In genomic region chr7:92638050-92638449, GRCm38 (mm10) we compare ENCODE assay signal across 9 mouse cellular contexts. TPM values are rescaled to one million over a fixed set of nuclear protein-coding genes. Genes with fewer than 3 reads are reported as not detected.
DNase-seq lines count a peak whose midpoint lies in the region; ATAC-seq and TF ChIP-seq lines count a peak whose summit lies in the region.
"Had no signal": no experiment of that assay in that cellular context is flagged by ENCODE, and none has a peak within 500 bp of the region (broad histone marks: within the 10 kb centered on the region; RNA-seq: fewer than 3 reads in every experiment).

No protein-coding gene starts in this region.

- peak overlapping the region; percentile 65; the same call in 1 of the 2 replicates for H3K9ac ChIP-seq in lung, postnatal 0 days (replicated peaks; ENCODE audit: low read depth)
- H3K9ac ChIP-seq in forebrain, embryonic 15.5 days (replicated peaks), result peak overlapping the region; percentile 88
- H3K9ac ChIP-seq in liver, embryonic 16.5 days (ENCODE audit: low read depth, low read length), result no peak overlapping the region

- peak overlapping the region; percentile 55; the same call in 1 of the 2 replicates for H3K4me3 ChIP-seq in lung, postnatal 0 days (ENCODE audit: low read depth, low read length)
- H3K4me3 ChIP-seq in forebrain, embryonic 15.5 days, result peak overlapping the region; percentile 95
- H3K4me3 ChIP-seq in liver, embryonic 16.5 days (ENCODE audit: low read depth, low read length), result peak overlapping the region; percentile 75; the same call in 1 of the 2 replicates

- no peak overlapping the region for H3K27ac ChIP-seq in lung, postnatal 0 days (ENCODE audit: low read length)
- no peak overlapping the region for H3K27ac ChIP-seq in forebrain, embryonic 15.5 days (replicated peaks)
- H3K27ac ChIP-seq in liver, embryonic 16.5 days (ENCODE audit: low read length), result no peak overlapping the region

- no peak for TF ChIP-seq CTCF in lung, postnatal 0 days (IDR thresholded peaks at IDR 0.05)

- peak overlapping the region; percentile 95; the same call in 1 of the 2 replicates for H3K4me2 ChIP-seq in lung, postnatal 0 days (replicated peaks; ENCODE audit: low read depth, low read length)
- peak overlapping the region; percentile 94 for H3K4me2 ChIP-seq in forebrain, embryonic 15.5 days (replicated peaks)
- H3K4me2 ChIP-seq in liver, embryonic 16.5 days (ENCODE audit: low read depth, low read length), result peak overlapping the region; percentile 99; the same call in 1 of the 2 replicates

- WGBS in lung, postnatal 0 days, result 86% methylated on average over 5 of the region's 5 CpGs
- 91% methylated on average over 5 of the region's 5 CpGs for WGBS in forebrain, embryonic 15.5 days
- WGBS in liver, embryonic 16.5 days (ENCODE audit: insufficient replicate concordance), result 73% methylated on average over 5 of the region's 5 CpGs

- no peak for DNase-seq in lung, postnatal 0 days (ENCODE audit: low spot score)
- DNase-seq in lung, postnatal 14 days, result no peak
- DNase-seq in ovary, postnatal 36 days (ENCODE audit: low spot score), result no peak
- DNase-seq in retina, embryonic 14.5 days (ENCODE audit: low spot score), result no peak
- no peak for DNase-seq in right cerebral cortex, postnatal 4 days
- DNase-seq: adrenal gland, postnatal 36 days; gastrocnemius, postnatal 25 days had no signal

- H3K9me3 ChIP-seq in lung, postnatal 0 days (ENCODE audit: low read length), result no peaks in the 10 kb centered on the region
- H3K9me3 ChIP-seq in forebrain, embryonic 15.5 days, result no peaks in the 10 kb centered on the region
- H3K9me3 ChIP-seq in liver, embryonic 16.5 days (replicated peaks; ENCODE audit: control insufficient read depth, low read length), result no peaks in the 10 kb centered on the region

- peaks cover 8% of the 10 kb centered on the region; the same call in 1 of the 2 replicates for H3K4me1 ChIP-seq in lung, postnatal 0 days (ENCODE audit: insufficient read depth, low read depth, low read length)
- peaks cover 23% of the 10 kb centered on the region for H3K4me1 ChIP-seq in forebrain, embryonic 15.5 days
- peaks cover 10% of the 10 kb centered on the region for H3K4me1 ChIP-seq in liver, embryonic 16.5 days (ENCODE audit: control insufficient read depth, low read depth, low read length)

- no peaks in the 10 kb centered on the region for H3K36me3 ChIP-seq in lung, postnatal 0 days (ENCODE audit: insufficient read depth, low read length)
- peaks cover 23% of the 10 kb centered on the region for H3K36me3 ChIP-seq in forebrain, embryonic 15.5 days
- peaks cover 5% of the 10 kb centered on the region for H3K36me3 ChIP-seq in liver, embryonic 16.5 days (ENCODE audit: control insufficient read depth, insufficient read depth)

- no peak for TF ChIP-seq EP300 in lung, postnatal 0 days (IDR thresholded peaks at IDR 0.05)

- no peak for ATAC-seq in lung, postnatal 0 days
- no peak for ATAC-seq in forebrain, embryonic 15.5 days (replicated peaks)
- no peak for ATAC-seq in liver, embryonic 16.5 days (ENCODE audit: low read depth)

- H3K27me3 ChIP-seq in lung, postnatal 0 days (replicated peaks; ENCODE audit: insufficient read depth, low read length), result no peaks in the 10 kb centered on the region
- H3K27me3 ChIP-seq in forebrain, embryonic 15.5 days, result no peaks in the 10 kb centered on the region
- peaks cover 9% of the 10 kb centered on the region for H3K27me3 ChIP-seq in liver, embryonic 16.5 days (ENCODE audit: control insufficient read depth, insufficient read depth, low read depth, low read length)

RNA-seq across cellular contexts. Expression of gene Ankrd42, which starts 1.1 kb away (rescaled TPM):
- polyA plus RNA-seq in lung, postnatal 0 days (2015; fragmentation: Nextera tagmentation; extraction: Ambion mirVana), result 6.5 and 8.6 TPM in 2 replicates
- 16.1 and 17.2 TPM in 2 replicates for polyA plus RNA-seq in forebrain, embryonic 15.5 days (2015; fragmentation: Nextera tagmentation; extraction: Ambion mirVana)
- polyA plus RNA-seq in liver, embryonic 16.5 days (2015; fragmentation: Nextera tagmentation; extraction: Ambion mirVana), result 0.33 and 0.43 TPM in 2 replicates

RNA-seq across cellular contexts. Expression of gene Pcf11, which starts 31.7 kb away (rescaled TPM):
- polyA plus RNA-seq in lung, postnatal 0 days (2015; fragmentation: Nextera tagmentation; extraction: Ambion mirVana), result 17.4 and 20.0 TPM in 2 replicates
- polyA plus RNA-seq in forebrain, embryonic 15.5 days (2015; fragmentation: Nextera tagmentation; extraction: Ambion mirVana), result 24.0 and 24.1 TPM in 2 replicates
- 9.5 and 9.9 TPM in 2 replicates for polyA plus RNA-seq in liver, embryonic 16.5 days (2015; fragmentation: Nextera tagmentation; extraction: Ambion mirVana)
